Mouse (Mus musculus) kidney, postnatal 0 days (tissue): Measurements from ENCODE around the gene Tbc1d30. TPM values are rescaled to one million over a fixed set of nuclear protein-coding genes. Genes with fewer than 3 reads are reported as not detected.

Source experiments
- ATAC-seq: fragments of 200-750 bp; cut with Nextera tagmentation; replicated peaks from 2 replicates; pipeline ENCODE4 v1.8.0; 2017; ENCODE audit warnings: low read depth, moderate number of reproducible peaks, moderate TSS enrichment, moderate library complexity; ENCODE audit not compliant: low FRiP score
- DNase-seq: peaks from one replicate; pipeline ENCODE4 v3.0.0-alpha.2; 2016; ENCODE audit warnings: low spot score
- H3K27ac ChIP-seq: fragments of 300-500 bp; sonication (generic); 2 replicates; pipeline ENCODE4 v1.5.1; 2014; ENCODE audit warnings: mild to moderate bottlenecking
- H3K27me3 ChIP-seq: fragments of 300-500 bp; sonication (generic); 2 replicates; pipeline ENCODE4 v1.6.1; 2014; ENCODE audit warnings: low read length, mixed read lengths; ENCODE audit not compliant: insufficient read depth
- H3K36me3 ChIP-seq: fragments of 300-500 bp; sonication (generic); 2 replicates; pipeline ENCODE4 v1.6.1; 2014; ENCODE audit warnings: low read length, mixed read lengths; ENCODE audit not compliant: insufficient read depth
- H3K4me1 ChIP-seq: fragments of 300-500 bp; sonication (generic); replicated peaks from 2 replicates; pipeline ENCODE4 v1.6.1; 2014; ENCODE audit warnings: antibody characterized with exemption, low read length, mixed read lengths; ENCODE audit not compliant: insufficient read depth
- H3K4me2 ChIP-seq: fragments of 300-500 bp; sonication (generic); 2 replicates; pipeline ENCODE4 v1.6.1; 2014; ENCODE audit warnings: mild to moderate bottlenecking, low read length, moderate library complexity, mixed read lengths
- H3K4me3 ChIP-seq: fragments of 300-500 bp; sonication (generic); replicated peaks from 2 replicates; pipeline ENCODE4 v1.5.1; 2014; ENCODE audit warnings: low read depth, low read length
- H3K9ac ChIP-seq: fragments of 300-500 bp; sonication (generic); 2 replicates; pipeline ENCODE4 v1.6.1; 2014; ENCODE audit warnings: low read depth, low read length
- H3K9me3 ChIP-seq: fragments of 300-500 bp; sonication (generic); replicated peaks from 2 replicates; pipeline ENCODE4 v1.6.1; 2016; ENCODE audit warnings: low read length, inconsistent platforms, mixed read lengths
- CTCF ChIP-seq: IDR thresholded peaks from 2 replicates; pipeline ENCODE4 v1.5.1; 2016; ENCODE audit warnings: antibody characterized with exemption, low read depth, mild to moderate bottlenecking, moderate library complexity
- WGBS: fragments of 180-500 bp; shearing (Covaris S2); extraction: QIAGEN DNeasy Blood & Tissue Kit; methylation state at CpG from one replicate; pipeline ENCODE4 v1.1.7; 2014; 5-methylcytosine and 5-hydroxymethylcytosine counted together
- polyA plus RNA-seq: library from polyadenylated mRNA; unstranded; fragments of >200 nt; fragmentation: Nextera tagmentation; extraction: Ambion mirVana; gene quantifications from 2 replicates; pipeline ENCODE4 v1.2.1, GENCODE M21; 2015

The Tbc1d30 gene
- polyA plus RNA-seq, 1 experiment from 2014 or later, result 0.53 TPM

- Histone ChIP-seq H3K27ac (peak overlapping the region; percentile 37), H3K4me1 (peaks cover 7% of the 10 kb centered on the region), H3K9me3 (no peaks in the 10 kb centered on the region), H3K36me3 (peaks cover 49% of the 10 kb centered on the region), H3K4me2 (no peak overlapping the region), H3K27me3 (no peaks in the 10 kb centered on the region), H3K4me3 (no peak overlapping the region), H3K9ac (no peak overlapping the region)
- TF ChIP-seq CTCF, result no peak
- WGBS, result 71% methylated on average over 24 of the region's 24 CpGs
- ATAC-seq (peak; percentile 79), DNase-seq (peak; percentile 34)
These were observed 25.6 kb upstream of the Tbc1d30 start for GRCm38 (mm10) chr10:121376530-121377271.

- H3K4me2 ChIP-seq, result peak overlapping the region; percentile 2; the same call in 1 of the 2 replicates
- no peaks in the 10 kb centered on the region for H3K9me3 ChIP-seq
- H3K9ac ChIP-seq, result no peak overlapping the region
- DNase-seq (peak; percentile 69), ATAC-seq (peak; percentile 78)
- peaks cover 7% of the 10 kb centered on the region for H3K4me1 ChIP-seq
- no peak for TF ChIP-seq CTCF
- WGBS, result 43% methylated on average over 24 of the region's 24 CpGs
- H3K4me3 ChIP-seq, result no peak overlapping the region
- H3K27ac ChIP-seq, result peak overlapping the region; percentile 37
- H3K36me3 ChIP-seq, result peaks cover 48% of the 10 kb centered on the region
- H3K27me3 ChIP-seq, result no peaks in the 10 kb centered on the region
These were observed 24.8 kb upstream of the Tbc1d30 start for GRCm38 (mm10) chr10:121375649-121376493.

GRCm38 (mm10) chr10:121374693-121375620, 23.9 kb upstream of the Tbc1d30 start:
- Histone ChIP-seq H3K4me3 (no peak overlapping the region), H3K27me3 (no peaks in the 10 kb centered on the region), H3K4me2 (no peak overlapping the region), H3K9ac (no peak overlapping the region), H3K9me3 (no peaks in the 10 kb centered on the region), H3K36me3 (peaks cover 42% of the 10 kb centered on the region), H3K4me1 (peaks cover 7% of the 10 kb centered on the region), H3K27ac (peak overlapping the region; percentile 42; the same call in 1 of the 2 replicates)
- WGBS, result 73% methylated on average over 17 of the region's 17 CpGs
- DNase-seq (no peak), ATAC-seq (no peak)
- TF ChIP-seq CTCF, result no peak

GRCm38 (mm10) chr10:121374013-121374412, 22.9 kb upstream of the Tbc1d30 start:
- no peak overlapping the region for H3K27ac ChIP-seq
- H3K36me3 ChIP-seq, result peaks cover 33% of the 10 kb centered on the region
- WGBS, result 64% methylated on average over 12 of the region's 12 CpGs
- H3K9ac ChIP-seq, result no peak overlapping the region
- DNase-seq, result peak; percentile 28
- no peaks in the 10 kb centered on the region for H3K27me3 ChIP-seq
- ATAC-seq, result no peak
- H3K9me3 ChIP-seq, result no peaks in the 10 kb centered on the region
- TF ChIP-seq CTCF, result no peak
- no peak overlapping the region for H3K4me3 ChIP-seq
- H3K4me1 ChIP-seq, result peaks cover 7% of the 10 kb centered on the region
- H3K4me2 ChIP-seq, result no peak overlapping the region

- H3K4me1 ChIP-seq, result peaks cover 5% of the 10 kb centered on the region
- H3K4me3 ChIP-seq, result no peak overlapping the region
- H3K9ac ChIP-seq, result no peak overlapping the region
- no peaks in the 10 kb centered on the region for H3K9me3 ChIP-seq
- no peak overlapping the region for H3K4me2 ChIP-seq
- WGBS, result 95% methylated on average over 6 of the region's 6 CpGs
- TF ChIP-seq CTCF, result peak; percentile 37
- no peak for DNase-seq
- no peak overlapping the region for H3K27ac ChIP-seq
- H3K36me3 ChIP-seq, result peaks cover 18% of the 10 kb centered on the region
- no peak for ATAC-seq
- no peaks in the 10 kb centered on the region for H3K27me3 ChIP-seq
These were observed 19.7 kb upstream of the Tbc1d30 start for GRCm38 (mm10) chr10:121370777-121371176.
